Mouse (Mus musculus): ENCODE measurements around the gene Gm33543. TPM values are rescaled to one million over a fixed set of nuclear protein-coding genes. Genes with fewer than 3 reads are reported as not detected.
A peak's percentile ranks its signal among the peaks of the same experiment; 100 is the strongest.

Gene Gm33543
- not detected for total RNA-seq (2021)
- long read RNA-seq, experiment 1, result 0 reads
- long read RNA-seq, experiment 2, result 0 reads

- intact Hi-C loops (cut with DNase I), result no loop called here
- no peak for DNase-seq (ENCODE audit: low spot score in 2 of 2)
These were observed at the start of gene Gm33543 for GRCm38 (mm10) chr10:95842789-95843637. TSS of gene Gm33543 (minus strand) at chr10:95842930.

- intact Hi-C loops (cut with DNase I), result loop anchor here (10.0 kb wide), 1 partner anchor 407 kb away; no protein-coding TSS in a partner anchor
These were observed 49.4 kb upstream of the Gm33543 start for GRCm38 (mm10) chr10:95892132-95892531.

GRCm38 (mm10) chr10:95891214-95891960 lies 48.7 kb upstream of the Gm33543 start:
- no peak for DNase-seq (ENCODE audit: low spot score in 2 of 2)
- intact Hi-C loops (cut with DNase I), result loop anchor here (10.0 kb wide), 1 partner anchor 407 kb away; no protein-coding TSS in a partner anchor

More at GRCm38 (mm10) chr10:95892132-95892531, 49.4 kb upstream of the Gm33543 start:
- DNase-seq (ENCODE audit: low spot score in 2 of 2), result no peak

- no peak for DNase-seq (ENCODE audit: low spot score in 2 of 2)
- intact Hi-C loops (cut with DNase I), result no loop called here
These were observed 41.2 kb upstream of the Gm33543 start for GRCm38 (mm10) chr10:95883761-95884517.

- intact Hi-C loops (cut with DNase I), result no loop called here
- DNase-seq (ENCODE audit: low spot score in 2 of 2), result no peak
These were observed 39.3 kb upstream of the Gm33543 start for GRCm38 (mm10) chr10:95882036-95882435.

GRCm38 (mm10) chr10:95879983-95880934 lies 37.5 kb upstream of the Gm33543 start:
- intact Hi-C loops (cut with DNase I), result no loop called here
- no peak for DNase-seq (ENCODE audit: low spot score in 2 of 2)

- intact Hi-C loops (cut with DNase I), result no loop called here
These were observed 28.1 kb upstream of the Gm33543 start for GRCm38 (mm10) chr10:95870782-95871181.

GRCm38 (mm10) chr10:95868348-95868747 lies 25.6 kb upstream of the Gm33543 start:
- DNase-seq (ENCODE audit: low spot score in 2 of 2), result no peak
- intact Hi-C loops (cut with DNase I), result no loop called here

More at GRCm38 (mm10) chr10:95870782-95871181, 28.1 kb upstream of the Gm33543 start:
- DNase-seq (ENCODE audit: low spot score in 2 of 2), result no peak

- intact Hi-C loops (cut with DNase I), result no loop called here
- DNase-seq (ENCODE audit: low spot score in 2 of 2), result no peak
These were observed 24.9 kb upstream of the Gm33543 start for GRCm38 (mm10) chr10:95867596-95867995.

- intact Hi-C loops (cut with DNase I), result no loop called here
- no peak for DNase-seq (ENCODE audit: low spot score in 2 of 2)
These were observed 21.8 kb upstream of the Gm33543 start for GRCm38 (mm10) chr10:95864349-95865124.

- no peak for DNase-seq (ENCODE audit: low spot score in 2 of 2)
- intact Hi-C loops (cut with DNase I), result no loop called here
These were observed 19.9 kb upstream of the Gm33543 start for GRCm38 (mm10) chr10:95862664-95863063.

GRCm38 (mm10) chr10:95858164-95858563 lies 15.4 kb upstream of the Gm33543 start:
- intact Hi-C loops (cut with DNase I), result loop anchor here (2.0 kb wide), 1 partner anchor 305 kb away; no protein-coding TSS in a partner anchor
- peak; percentile 37 to 46 for DNase-seq (ENCODE audit: low spot score in 2 of 2)

- intact Hi-C loops (cut with DNase I), result no loop called here
- DNase-seq (ENCODE audit: low spot score in 2 of 2), result no peak
These were observed 12.7 kb upstream of the Gm33543 start for GRCm38 (mm10) chr10:95855411-95855810.

- intact Hi-C loops (cut with DNase I), result no loop called here
These were observed 7.8 kb upstream of the Gm33543 start for GRCm38 (mm10) chr10:95850504-95850903.

GRCm38 (mm10) chr10:95846739-95847138 lies 4.0 kb upstream of the Gm33543 start:
- intact Hi-C loops (cut with DNase I), result no loop called here
- no peak for DNase-seq (ENCODE audit: low spot score in 2 of 2)

More at GRCm38 (mm10) chr10:95850504-95850903, 7.8 kb upstream of the Gm33543 start:
- peak; percentile 12 to 19 for DNase-seq (ENCODE audit: low spot score in 2 of 2)

- intact Hi-C loops (cut with DNase I), result no loop called here
- no peak for DNase-seq (ENCODE audit: low spot score in 2 of 2)
These were observed 3.6 kb upstream of the Gm33543 start for GRCm38 (mm10) chr10:95846281-95846680.

GRCm38 (mm10) chr10:95843878-95844277 lies 1.1 kb upstream of the Gm33543 start:
- DNase-seq (ENCODE audit: low spot score in 2 of 2), result no peak
- intact Hi-C loops (cut with DNase I), result no loop called here

- no peak for DNase-seq (ENCODE audit: low spot score in 2 of 2)
- intact Hi-C loops (cut with DNase I), result no loop called here
These were observed 1.5 kb downstream of the Gm33543 start for GRCm38 (mm10) chr10:95841241-95841640.
